Mouse (Mus musculus): ENCODE data around the gene Bzw1.

GRCm38 (mm10) chr1:58358958-58359901 lies 33.5 kb upstream of the Bzw1 start:
- no peak for TF ChIP-seq POLR2A (IDR thresholded peaks at IDR 0.05; ENCODE audit: extremely low read depth, insufficient read depth, low read length)
- no peak for TF ChIP-seq CTCF (IDR thresholded peaks at IDR 0.05; ENCODE audit: low read depth, low read length)

All from liver, adult 2 months (tissue).